Mouse (Mus musculus) frontal cortex, postnatal 14 days (tissue): ENCODE results near the gene Tarbp2.

Experiments
- DNase-seq, 2 experiments: peaks; one replicate each; pipeline ENCODE4 v3.0.0; 2022; ENCODE audit warnings: low spot score in 2 of 2

Gene Tarbp2

DNA sequence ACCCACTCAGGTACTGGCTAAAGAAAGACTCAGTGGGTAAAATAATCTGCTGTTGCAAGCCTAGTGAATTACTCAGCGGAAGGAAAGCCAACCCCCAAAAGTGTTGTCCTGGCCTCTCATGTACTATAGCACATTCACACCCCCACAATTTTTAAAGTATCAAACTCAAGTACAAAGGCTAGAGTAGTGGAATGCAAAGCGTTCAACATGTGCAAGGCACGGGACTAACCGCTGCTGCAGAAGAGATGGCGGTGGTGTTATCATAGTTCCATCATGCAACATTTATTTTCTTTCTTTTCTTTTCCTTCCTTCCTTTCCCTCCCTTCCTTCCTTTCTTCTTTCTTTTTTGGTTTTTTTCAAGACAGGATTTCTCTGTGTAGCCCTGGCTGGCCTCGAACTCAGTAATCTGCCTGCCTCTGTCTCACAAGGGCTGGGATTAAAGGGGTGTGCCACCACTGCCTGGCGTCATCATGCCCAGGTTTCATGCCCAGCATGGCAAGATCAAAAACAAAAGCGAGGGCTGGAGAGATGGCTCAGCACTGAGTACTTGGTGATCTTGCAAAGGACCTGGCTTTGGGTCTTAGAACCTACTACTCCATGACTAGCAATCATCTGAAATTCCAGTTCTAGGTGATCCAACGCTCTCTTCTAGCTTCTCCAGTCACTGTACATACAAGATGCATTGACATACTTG is 12.1 kb upstream of the Tarbp2 start:
- DNase-seq = no peak

DNA sequence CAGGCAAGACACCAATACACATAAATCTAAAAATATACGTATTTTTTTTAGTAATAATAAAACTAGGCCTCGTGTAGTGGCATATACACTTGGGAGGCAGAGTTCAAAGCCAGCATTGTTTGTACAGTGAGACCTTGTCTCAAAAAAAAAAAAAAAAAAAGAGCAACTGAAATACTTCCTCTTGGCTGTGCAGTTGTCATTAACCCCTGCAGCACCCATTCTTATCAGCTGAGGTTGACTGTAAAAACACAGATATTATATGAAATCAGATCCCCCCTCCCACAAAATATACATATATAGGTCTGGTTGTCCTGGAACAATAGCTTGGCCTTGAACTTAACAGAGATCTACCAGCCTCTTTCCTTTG is 11.5 kb upstream of the Tarbp2 start:
- no peak for DNase-seq

DNA sequence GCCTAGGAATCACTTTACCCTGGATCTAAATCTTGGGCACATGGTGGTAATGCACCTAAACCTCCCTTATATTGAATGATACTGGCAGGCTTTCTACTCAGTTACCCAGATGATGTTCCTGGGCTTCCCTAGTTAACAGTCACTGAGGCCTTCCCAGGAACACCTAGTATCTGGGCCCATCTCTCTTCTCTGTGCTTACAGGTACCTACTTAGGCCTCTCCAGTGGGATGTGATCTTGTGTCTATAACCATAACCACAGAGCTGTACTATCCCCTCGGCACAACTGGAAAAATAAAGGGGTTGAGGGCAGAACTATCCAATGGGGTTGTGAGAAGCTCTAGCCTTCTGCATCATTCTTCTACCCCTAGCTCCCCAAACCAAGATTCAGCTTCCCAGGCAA is 11.1 kb upstream of the Tarbp2 start:
- DNase-seq = no peak

DNA sequence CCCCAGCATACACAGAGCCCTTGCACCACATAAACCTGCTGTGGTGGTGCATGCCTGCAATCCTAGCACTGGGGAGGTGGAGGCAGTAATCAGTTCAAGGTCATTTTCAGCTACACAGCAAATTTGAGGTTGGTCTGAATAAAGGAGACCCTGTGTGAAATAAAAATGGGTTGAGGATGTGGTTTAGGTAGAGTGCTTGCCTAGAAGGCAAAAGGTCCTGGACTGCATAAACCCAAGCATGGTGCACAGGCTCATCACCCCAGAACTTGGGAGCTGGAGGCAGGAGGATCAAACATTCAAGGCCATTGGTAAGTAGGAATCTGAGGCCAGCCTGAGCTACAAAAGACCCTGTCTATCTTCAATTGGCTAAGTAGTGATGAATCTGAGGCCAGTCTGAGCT is 10.4 kb upstream of the Tarbp2 start:
- no peak for DNase-seq

DNA sequence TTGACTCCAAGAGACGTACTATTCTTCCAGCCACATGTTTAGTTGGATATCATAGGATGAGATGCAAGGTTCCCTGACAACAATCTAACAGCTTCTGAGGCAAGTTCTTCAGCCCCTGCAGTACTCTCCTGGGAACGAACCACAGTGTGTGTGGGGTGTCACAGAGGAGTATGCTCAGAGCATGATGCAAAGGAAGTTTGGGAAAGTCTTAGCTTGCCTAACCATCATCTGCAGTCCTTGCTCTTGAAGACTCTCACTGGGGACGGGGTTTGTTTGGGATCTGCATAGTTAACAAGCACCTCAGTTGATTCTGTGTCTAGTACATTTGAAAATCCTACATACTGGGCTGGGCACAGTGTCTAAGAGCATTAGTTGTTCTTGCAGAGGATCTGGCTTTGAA is 9.7 kb upstream of the Tarbp2 start:
- no peak for DNase-seq

DNA sequence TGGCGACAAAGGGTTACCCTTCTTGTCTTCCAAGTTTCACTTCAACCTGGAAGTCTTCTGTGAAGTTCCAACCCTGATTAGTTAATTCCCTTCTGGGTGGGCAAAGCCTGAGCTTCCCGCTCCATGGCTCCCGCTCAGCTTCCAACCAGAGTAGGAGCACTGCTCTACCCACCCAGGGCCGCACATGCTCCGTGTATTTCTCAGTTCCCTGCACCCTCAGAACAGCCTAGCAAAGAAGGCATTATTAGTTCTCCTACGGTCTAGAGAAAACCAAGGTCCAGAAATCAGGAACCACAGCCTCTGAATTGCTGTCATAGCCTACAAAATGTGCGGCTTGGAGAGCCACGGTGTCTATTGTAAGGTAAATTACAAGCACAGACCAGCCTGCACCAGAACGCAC is 7.9 kb upstream of the Tarbp2 start:
- peak in 1 of 2 experiments; percentile 48 for DNase-seq

DNA sequence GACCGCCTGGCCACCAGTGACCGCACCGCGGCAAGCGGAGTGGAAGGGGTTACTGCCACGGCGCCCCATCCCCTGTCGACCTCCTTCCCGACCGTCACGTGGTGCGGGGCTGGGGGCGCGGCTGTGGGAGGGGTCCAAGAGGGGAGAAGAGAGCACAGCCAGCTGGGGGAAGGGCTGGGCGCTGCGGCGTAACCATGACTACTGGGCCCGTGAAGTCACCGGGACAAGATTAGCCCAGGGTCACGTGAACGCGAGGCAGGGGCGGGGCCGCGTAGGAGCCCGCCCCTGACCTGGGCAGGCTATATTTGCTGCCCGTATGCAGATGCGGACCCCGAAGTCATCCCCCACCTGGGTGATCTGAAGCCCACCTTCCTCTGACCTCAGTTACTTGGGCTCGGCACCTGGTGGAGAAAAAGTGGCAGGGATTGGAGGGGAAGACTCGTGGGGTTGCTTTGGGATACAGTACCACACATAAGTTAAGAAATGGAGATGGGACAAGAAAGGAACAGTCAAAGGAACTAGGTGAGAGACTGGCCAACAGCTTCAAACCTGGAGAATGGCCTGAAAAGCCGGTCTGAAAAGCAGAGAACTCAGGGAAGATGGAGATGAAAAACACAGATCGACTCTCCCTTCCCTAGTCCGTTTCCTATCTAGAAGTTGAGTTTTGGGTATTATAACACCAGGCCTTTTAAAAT is 7.3 kb upstream of the Tarbp2 start:
- DNase-seq = peak; percentile 82 to 86

DNA sequence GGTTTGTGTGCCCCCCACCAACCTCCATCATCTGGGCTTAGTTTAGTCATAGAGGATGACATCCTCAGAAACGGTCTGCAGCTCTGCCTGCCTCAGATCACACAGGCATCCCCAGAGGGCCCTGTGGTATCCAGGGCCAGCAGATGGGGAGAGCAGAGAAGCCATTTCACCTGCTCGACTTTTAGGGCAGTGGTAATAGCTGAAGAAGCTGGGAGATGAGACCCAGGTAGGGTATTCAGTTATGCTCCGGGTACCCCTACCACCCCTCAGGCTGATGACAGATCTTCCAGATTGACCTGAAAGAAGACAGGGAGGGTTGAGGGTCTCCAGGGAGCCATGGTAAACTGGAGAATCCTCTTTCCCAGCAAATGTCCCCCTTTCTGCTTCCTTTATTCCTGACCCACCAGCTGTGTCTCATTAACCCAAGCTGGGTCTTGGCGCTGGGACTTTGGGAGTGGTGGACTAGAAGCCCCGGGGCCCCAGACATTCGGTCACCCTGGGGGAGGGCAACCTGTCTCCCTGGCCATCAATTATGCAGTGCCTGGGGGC is 6.6 kb upstream of the Tarbp2 start:
- DNase-seq = no peak

DNA sequence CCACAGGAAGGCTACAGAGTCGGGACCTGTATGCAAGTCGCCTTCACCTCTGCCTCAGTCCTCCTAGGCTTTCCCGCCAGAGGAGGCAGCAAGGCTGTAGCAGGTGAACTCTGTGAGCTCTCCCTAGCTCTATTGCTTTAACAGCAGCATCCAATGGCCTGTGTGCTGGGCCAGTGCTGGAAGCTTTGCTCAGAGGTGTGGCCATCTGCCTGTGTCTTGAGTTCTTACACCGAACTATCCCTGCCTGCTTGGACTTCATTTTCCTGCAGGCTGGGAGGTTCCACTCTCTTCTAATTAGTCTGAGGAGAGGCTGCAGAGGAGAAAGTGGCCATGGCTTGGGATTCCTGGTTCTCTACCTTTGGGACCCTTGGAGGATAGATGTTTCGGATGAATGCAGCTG is 6.0 kb upstream of the Tarbp2 start:
- DNase-seq = no peak

DNA sequence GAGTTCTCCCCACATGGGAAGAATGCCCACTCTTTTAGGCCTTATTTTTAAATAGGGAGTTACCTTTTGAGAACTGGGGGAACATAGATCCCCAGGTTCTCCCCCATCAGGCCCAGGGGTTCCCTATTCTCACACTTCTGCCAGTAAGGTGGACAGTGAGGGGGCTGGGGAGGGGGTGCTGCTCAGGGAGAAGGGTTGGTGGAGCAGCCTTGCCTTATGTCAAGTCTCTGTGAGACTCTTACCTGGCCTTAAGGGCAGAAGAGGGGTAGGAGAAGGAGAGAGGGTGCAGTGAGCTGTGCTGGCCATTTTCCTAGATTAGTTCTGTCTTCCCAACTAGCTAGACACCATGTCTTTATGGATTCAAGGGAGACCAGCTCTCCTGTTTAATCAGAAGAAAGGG is 5.5 kb upstream of the Tarbp2 start:
- no peak for DNase-seq

DNA sequence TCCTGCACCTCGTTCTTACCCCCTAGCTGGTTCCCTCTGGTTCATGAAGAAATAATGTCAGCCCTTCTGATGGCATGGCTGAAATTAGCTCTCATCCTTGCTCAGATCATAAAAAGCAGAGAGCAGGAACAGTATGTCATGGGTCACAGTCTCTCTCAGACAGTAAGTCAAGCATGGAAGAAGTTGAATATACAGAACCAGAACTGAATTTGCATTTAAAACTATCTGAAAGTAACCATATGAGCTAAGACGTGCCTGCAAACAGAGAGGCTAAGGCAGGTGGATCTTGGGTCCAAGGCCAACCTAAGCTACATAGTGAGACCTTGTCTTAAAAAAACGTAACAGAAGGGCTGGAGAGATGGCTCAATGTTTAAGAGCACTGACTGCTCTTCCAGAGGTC is 5.0 kb upstream of the Tarbp2 start:
- DNase-seq = no peak

DNA sequence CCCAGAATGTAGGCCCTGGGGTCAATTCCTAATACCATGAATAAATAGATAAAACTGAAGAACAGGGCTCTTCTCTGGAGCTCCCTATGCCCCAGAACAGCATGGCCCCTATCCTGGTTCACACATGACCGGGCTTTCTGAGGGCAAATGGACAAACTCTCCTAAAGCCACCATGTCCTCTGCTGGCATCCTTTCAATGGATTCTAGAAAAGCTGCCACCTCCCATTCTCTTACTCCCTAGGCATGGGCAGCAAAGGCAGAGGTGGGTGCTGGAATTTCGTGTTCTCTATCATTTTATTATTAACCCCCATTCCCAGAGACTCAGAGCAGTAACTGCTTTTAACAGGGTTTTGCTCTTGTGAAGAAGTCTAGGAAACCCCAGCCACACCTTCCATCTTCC is 2.7 kb upstream of the Tarbp2 start:
- no peak for DNase-seq

DNA sequence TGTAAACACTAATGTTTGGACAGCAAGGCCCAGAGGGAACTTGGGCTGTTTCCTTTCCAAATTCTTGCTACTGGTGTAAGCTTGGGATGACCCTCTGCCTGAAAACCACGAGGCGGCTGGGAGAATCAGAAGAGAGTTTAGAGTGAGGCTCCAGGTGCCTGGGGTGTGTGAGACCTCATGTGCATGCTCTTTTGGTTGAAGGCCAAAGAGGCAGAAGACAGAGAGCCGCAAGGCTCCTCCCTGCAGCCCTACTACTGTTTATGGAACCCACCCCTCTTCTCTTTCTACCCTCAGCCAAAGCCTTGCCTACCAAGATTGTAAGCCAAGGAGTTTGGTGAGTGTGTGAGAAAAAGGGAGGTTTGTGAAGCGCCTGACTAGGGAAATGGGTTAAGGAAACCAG is 2.2 kb upstream of the Tarbp2 start:
- no peak for DNase-seq

DNA sequence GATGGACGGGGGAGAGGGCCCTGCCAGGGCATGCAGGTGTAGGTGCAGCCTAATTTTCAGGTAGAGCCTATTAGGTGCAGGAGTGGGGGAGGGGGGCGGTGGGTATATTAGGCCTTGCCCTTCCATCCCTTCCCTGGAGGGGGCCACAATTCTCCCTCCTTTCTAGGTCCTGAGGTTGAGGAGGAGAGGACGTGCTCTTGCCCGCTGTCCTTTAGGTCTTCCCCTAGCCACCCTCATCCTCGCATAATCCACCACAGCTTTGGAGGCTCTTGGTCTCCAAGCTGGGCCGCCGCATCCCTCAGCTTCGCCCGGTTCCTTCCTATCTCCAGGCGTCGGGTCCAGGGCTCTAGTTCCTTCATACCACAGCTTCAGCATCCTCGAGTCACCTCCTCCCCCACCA is 1.7 kb upstream of the Tarbp2 start:
- no peak for DNase-seq

DNA sequence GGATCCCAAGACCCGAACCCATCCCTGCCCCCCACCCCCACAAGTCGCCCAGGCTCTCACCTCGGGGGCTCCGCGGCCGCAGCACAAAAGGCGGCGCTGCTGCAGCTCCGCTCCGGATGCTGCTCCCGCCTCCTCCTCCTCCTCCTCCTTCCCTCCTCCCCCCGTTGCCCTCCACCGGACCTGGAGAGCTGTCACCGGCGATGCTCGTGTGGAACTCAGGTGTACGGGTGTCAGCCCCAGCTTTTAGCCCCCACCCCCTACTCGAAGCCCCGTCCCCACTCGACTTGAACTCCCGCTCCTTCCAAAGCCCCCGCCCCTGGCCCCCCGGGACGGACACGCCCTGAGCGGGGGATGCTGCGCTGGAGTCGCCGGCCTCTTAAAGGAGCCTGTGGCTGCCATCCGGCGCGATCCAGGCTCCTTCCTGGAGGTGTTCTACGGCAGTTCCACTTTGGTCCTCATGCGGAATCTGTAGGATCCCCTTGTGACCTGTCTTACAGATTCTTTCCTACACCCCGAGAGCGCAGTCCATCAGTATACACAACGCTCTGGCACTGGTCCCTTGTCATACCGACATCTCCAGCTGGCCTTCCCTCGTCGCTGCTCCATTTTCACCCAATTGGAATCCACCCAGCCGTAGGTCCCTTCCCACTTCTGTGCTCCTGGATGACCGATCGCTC is 1.1 kb upstream of the Tarbp2 start, which contains the start of gene Map3k12:
Gene Map3k12 (minus strand): TSS at position 337 of the 677 bp plus-strand sequence.
- DNase-seq = peak; percentile 73 to 74

DNA sequence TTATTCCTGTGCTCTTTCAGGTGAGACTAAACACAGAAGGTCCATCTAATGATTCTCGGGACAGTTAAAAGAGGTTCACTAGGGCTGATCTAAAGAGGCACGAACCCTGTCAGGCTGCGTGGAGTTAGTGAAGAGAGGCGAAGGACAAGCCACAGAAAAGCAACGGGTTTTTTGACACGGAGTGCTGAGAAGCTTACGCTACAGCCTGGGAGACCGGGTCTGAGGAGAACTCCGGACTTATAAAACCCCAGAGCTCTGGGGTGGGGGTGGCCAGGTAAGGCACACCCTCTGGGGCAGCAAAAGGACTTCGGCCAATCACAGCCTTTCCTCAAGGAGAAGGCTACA is 389 bp upstream of the Tarbp2 start:
- DNase-seq = no peak

DNA sequence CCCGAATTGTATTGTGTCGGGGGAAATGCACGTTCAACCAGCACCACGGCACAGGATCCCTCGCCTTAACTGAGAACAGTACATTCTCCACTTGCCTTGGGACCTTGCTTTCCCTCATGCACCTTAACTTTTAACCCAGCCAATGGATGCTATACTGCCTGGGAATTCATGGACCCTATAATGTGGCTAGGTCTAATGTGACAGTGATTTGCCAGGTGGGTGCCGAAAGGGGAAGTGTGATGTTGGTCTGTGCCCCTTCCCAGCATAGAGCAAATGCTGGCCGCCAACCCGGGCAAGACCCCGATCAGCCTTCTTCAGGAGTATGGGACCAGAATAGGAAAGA is 838 bp downstream of the Tarbp2 start:
- DNase-seq = no peak

DNA sequence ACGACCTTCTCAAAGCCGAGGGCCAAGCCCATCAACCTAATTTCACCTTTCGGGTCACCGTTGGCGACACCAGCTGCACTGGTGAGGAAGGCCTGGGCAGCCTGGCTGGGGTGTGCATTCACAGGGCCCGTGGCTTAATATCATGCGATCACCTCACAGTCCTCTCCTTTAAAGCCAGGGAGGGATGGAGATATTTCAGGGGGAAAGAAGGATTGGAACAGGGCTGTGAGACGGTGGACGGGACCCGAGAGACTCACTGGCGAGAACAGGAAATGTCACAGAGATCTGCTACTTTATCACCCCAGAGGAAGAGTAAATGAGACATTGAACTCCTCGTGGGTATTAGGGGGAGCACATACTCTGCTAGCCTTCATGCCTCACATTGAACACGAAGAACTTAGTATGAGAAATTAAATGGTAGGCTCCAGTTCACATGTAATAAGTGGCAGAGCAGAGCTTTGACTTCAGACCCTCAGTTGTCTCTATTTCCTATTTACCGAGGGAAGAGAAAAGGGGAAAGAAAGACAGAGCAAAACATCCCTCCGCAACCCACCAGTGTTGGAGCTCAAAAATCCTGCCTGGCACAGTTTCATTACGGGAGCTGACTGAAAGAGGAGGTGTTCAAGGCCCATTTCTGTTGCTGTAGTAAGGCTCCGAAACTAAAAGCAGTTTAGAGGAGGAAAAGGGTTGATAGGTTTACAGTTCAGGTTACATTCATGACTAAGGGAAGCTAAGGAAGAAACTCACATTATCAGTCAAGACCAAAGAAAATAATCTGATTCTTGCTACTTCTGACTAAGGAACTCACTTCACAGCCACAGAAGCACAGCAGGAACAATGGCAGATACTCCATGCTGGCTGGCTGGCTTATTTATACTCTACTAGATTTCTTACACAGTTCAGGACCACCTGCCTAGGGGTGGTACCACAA is 1.5 kb downstream of the Tarbp2 start:
- DNase-seq = no peak

DNA sequence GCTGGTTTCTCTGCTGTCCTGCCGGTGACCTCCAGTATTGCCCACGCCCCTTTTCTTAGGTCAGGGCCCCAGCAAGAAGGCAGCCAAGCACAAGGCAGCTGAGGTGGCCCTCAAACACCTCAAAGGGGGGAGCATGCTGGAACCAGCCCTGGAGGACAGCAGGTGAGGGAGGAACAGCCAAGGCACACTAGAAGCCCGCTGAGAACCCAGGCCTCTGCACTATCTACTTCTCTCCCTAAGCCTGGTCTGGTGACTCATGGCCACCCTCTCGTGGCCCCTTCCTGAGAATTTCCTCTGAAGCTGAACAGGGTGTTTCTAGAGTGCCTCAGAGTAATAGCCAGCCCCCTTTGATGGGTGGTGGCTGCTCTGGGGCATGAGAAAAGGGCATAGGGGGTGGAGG is 2.4 kb downstream of the Tarbp2 start:
- no peak for DNase-seq

DNA sequence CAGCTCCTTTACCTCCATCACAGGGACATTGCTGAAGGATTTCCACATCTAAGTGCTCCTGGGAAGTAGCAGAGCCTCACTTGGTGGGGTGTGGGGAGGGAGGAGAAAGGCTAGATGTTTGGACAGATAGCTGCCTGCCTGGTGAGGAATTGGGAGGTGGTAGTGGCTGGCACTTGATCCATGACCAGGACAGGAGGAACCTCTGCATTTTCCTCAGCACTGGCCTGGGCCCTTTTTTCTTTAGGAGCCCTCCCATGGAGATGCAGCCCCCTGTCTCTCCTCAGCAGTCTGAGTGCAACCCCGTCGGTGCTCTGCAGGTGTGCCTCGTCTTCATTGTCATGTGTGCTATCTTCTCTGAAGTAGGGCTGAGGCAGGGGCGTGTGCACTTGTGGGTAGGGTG is 3.5 kb downstream of the Tarbp2 start:
- DNase-seq = no peak

DNA sequence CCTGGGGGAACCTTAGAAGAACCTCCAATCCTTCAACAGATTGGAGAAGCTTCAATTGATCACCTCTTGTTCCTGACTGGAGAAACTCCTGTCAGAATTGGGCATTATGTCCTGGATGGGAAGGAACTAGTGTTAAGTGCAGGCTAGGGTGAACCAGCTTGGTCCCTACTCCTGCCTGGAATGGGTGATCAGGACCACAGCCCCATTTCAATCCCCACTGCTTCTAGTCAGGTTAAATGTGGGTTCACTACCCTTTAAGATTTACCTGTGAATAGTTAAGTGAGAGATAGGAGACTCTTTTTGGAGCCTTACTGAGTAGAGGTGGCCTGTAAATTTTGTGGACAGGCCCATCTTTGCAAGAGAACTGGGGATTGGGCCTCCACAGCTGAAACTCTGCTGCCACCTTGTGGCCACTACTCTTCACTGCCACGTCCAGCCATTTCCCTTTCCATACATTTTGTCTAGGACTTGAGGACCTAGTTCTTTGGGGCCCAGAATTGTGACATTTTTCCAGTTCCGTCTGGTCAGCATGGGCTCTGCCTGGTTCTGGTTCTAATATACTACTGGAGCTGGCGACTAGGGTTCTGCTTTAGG is 7.0 kb downstream of the Tarbp2 start, which contains the start of gene Npff:
Gene Npff (minus strand): TSS at position 51 of the 594 bp plus-strand sequence.
- DNase-seq = peak in 1 of 2 experiments; percentile 81
